8 mouse cellular contexts compared by ENCODE assay signal in the genomic region with DNA sequence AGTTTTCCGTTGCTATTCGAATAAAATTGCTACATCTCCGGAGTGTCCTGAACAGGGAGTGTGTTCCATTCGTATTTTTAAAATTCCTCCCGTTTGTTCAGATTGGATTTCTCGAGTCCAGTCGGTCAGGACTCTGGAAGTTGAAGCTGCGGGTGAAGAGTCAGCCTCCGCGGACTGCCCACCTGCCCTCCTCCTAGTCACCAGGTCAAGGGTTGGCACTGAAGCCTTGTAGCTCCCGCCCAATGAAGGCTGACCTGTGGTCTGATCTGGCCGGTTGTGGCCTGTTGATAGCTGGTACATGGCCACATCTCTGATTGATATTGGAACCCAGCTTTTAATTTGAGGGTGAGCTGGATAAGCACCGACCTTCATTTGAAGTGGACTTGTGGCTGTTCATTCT. TPM values are rescaled to one million over a fixed set of nuclear protein-coding genes. Genes with fewer than 3 reads are reported as not detected.
DNase-seq lines count a peak whose midpoint lies in the region; ATAC-seq and TF ChIP-seq lines count a peak whose summit lies in the region.

No protein-coding gene starts in this region.

- peak overlapping the region; percentile 98 for H3K9ac ChIP-seq in heart, embryonic 16.5 days (ENCODE audit: low read length)

- no peak for TF ChIP-seq CTCF in testis, adult 2 months (IDR thresholded peaks at IDR 0.05; ENCODE audit: control insufficient read depth, insufficient read depth, insufficient replicate concordance, low read depth, low read length)

- no peaks in the 10 kb centered on the region for H3K27me3 ChIP-seq in heart, embryonic 16.5 days (ENCODE audit: control insufficient read depth, insufficient read depth, low read length)
- H3K27me3 ChIP-seq in midbrain, embryonic 10.5 days (ENCODE audit: low read depth, poor library complexity, severe bottlenecking): no peaks in the 10 kb centered on the region
- no peaks in the 10 kb centered on the region for H3K27me3 ChIP-seq in testis, adult 2 months (ENCODE audit: control insufficient read depth, insufficient read depth, low read length)

- peak overlapping the region; percentile 94 for H3K27ac ChIP-seq in heart, embryonic 16.5 days (ENCODE audit: low read length)
- peak overlapping the region; percentile 99 for H3K27ac ChIP-seq in midbrain, embryonic 10.5 days (replicated peaks)
- peak overlapping the region; percentile 97 for H3K27ac ChIP-seq in testis, adult 2 months (ENCODE audit: control insufficient read depth, insufficient read depth, low read depth, low read length)

- peak; percentile 42 for DNase-seq in urinary bladder, postnatal 14 days (ENCODE audit: low spot score)
- no peak for DNase-seq in urinary bladder, postnatal 10 days (ENCODE audit: low spot score)
- peak; percentile 62 for DNase-seq in embryo, embryonic 10 days (ENCODE audit: low spot score)
- DNase-seq in large intestine, adult 2 months (ENCODE audit: low read depth, low spot score): peak; percentile 40
- no peak for DNase-seq in midbrain, embryonic 10.5 days (ENCODE audit: low spot score)

- 0 out of 2 replicates have a peak, but pooled peaks have one; percentile 2 for TF ChIP-seq POLR2A in testis, adult 2 months (IDR thresholded peaks at IDR 0.05; ENCODE audit: control insufficient read depth, low read depth, low read length)

- no peaks in the 10 kb centered on the region for H3K36me3 ChIP-seq in heart, embryonic 16.5 days (ENCODE audit: control insufficient read depth, insufficient read depth)
- H3K36me3 ChIP-seq in midbrain, embryonic 10.5 days: no peaks in the 10 kb centered on the region
- H3K36me3 ChIP-seq in testis, adult 2 months (ENCODE audit: control insufficient read depth, insufficient read depth, low read length): no peaks in the 10 kb centered on the region

- ATAC-seq in heart, embryonic 16.5 days (replicated peaks; ENCODE audit: extremely low read depth, insufficient read depth, low FRiP score): no peak
- ATAC-seq in activated CD4-positive, CD25-positive, alpha-beta regulatory T cell, adult 4 months: no peak

- H3K4me2 ChIP-seq in heart, embryonic 16.5 days (ENCODE audit: low read depth, low read length): peak overlapping the region; percentile 81

- H3K4me1 ChIP-seq in heart, embryonic 16.5 days (ENCODE audit: control insufficient read depth, insufficient read depth, low read length): peaks cover 33% of the 10 kb centered on the region
- peaks cover 35% of the 10 kb centered on the region for H3K4me1 ChIP-seq in midbrain, embryonic 10.5 days
- peaks cover 7% of the 10 kb centered on the region for H3K4me1 ChIP-seq in testis, adult 2 months (ENCODE audit: control insufficient read depth, insufficient read depth, low read length)

- peak overlapping the region; percentile 92 for H3K4me3 ChIP-seq in heart, embryonic 16.5 days (ENCODE audit: low read length)
- H3K4me3 ChIP-seq in midbrain, embryonic 10.5 days: peak overlapping the region; percentile 99
- peak overlapping the region; percentile 97 for H3K4me3 ChIP-seq in testis, adult 2 months (ENCODE audit: control insufficient read depth, low read depth, low read length)

- H3K9me3 ChIP-seq in heart, embryonic 16.5 days (replicated peaks; ENCODE audit: control insufficient read depth, low read length): no peaks in the 10 kb centered on the region
- no peaks in the 10 kb centered on the region for H3K9me3 ChIP-seq in midbrain, embryonic 10.5 days (replicated peaks)

- under 1% methylated on average over 13 of the region's 13 CpGs for WGBS in heart, embryonic 16.5 days
- WGBS in large intestine, adult 2 months: 1% methylated on average over 13 of the region's 13 CpGs
- WGBS in midbrain, embryonic 10.5 days: 2% methylated on average over 13 of the region's 13 CpGs

RNA-seq across cellular contexts. Expression of a gene that starts 1.0 kb away (rescaled TPM):
- 214 and 228 TPM in 2 replicates for polyA plus RNA-seq in heart, embryonic 16.5 days (2015; fragmentation: Nextera tagmentation; extraction: Ambion mirVana)
- 29.6 and 31.9 TPM in 2 replicates for polyA plus RNA-seq in large intestine, adult 2 months (2012; rRNA removed)
- 221 and 226 TPM in 2 replicates for polyA plus RNA-seq in midbrain, embryonic 10.5 days (2016; fragmentation: Nextera tagmentation; extraction: Ambion mirVana)
- 34.2 and 40.7 TPM in 2 replicates for polyA plus RNA-seq in testis, adult 2 months (2012; rRNA removed)
- 100 to 1,000 TPM; 325 to 326 TPM for polyA plus RNA-seq in activated CD4-positive, CD25-positive, alpha-beta regulatory T cell, adult 4 months (2017; shearing (Covaris generic))

Comparison
In these comparisons a context has a peak if more than half of its experiments do, and no peak if none do; other contexts are left out.
1. DNase-seq: peak in urinary bladder, postnatal 14 days (single experiment), embryo, embryonic 10 days (single experiment) and large intestine, adult 2 months (single experiment); none in urinary bladder, postnatal 10 days (single experiment) and midbrain, embryonic 10.5 days (single experiment).
2. Peak in every context shown above with its lines, with median percentiles within 50 percentile points of each other: H3K27ac ChIP-seq and H3K4me3 ChIP-seq.